8 mouse cellular contexts compared by ENCODE assay signal in genomic region chr11:81096011-81096410, GRCm38 (mm10).
DNase-seq lines count a peak whose midpoint lies in the region; ATAC-seq lines count a peak whose summit lies in the region.

No protein-coding gene starts in this region.

- H3K36me3 ChIP-seq in heart, embryonic 12.5 days: no peaks in the 10 kb centered on the region
- H3K36me3 ChIP-seq in hindbrain, embryonic 10.5 days: no peaks in the 10 kb centered on the region

- H3K27ac ChIP-seq in heart, embryonic 12.5 days (ENCODE audit: poor library complexity, severe bottlenecking): no peak overlapping the region
- H3K27ac ChIP-seq in hindbrain, embryonic 10.5 days: no peak overlapping the region

- no peaks in the 10 kb centered on the region for H3K27me3 ChIP-seq in heart, embryonic 12.5 days (replicated peaks)
- no peaks in the 10 kb centered on the region for H3K27me3 ChIP-seq in hindbrain, embryonic 10.5 days (ENCODE audit: insufficient read depth, poor library complexity, severe bottlenecking)

- H3K9ac ChIP-seq in heart, embryonic 12.5 days: no peak overlapping the region

- H3K4me1 ChIP-seq in heart, embryonic 12.5 days (replicated peaks): peaks cover 3% of the 10 kb centered on the region; the same call in 1 of the 2 replicates
- peaks cover 9% of the 10 kb centered on the region for H3K4me1 ChIP-seq in hindbrain, embryonic 10.5 days (replicated peaks)

- WGBS in heart, embryonic 12.5 days: 43% methylated on average over 6 of the region's 6 CpGs
- 84% methylated on average over 6 of the region's 6 CpGs for WGBS in hindbrain, embryonic 10.5 days

- no peak overlapping the region for H3K4me3 ChIP-seq in heart, embryonic 12.5 days
- H3K4me3 ChIP-seq in hindbrain, embryonic 10.5 days: no peak overlapping the region

- H3K4me2 ChIP-seq in heart, embryonic 12.5 days: no peak overlapping the region

- no peaks in the 10 kb centered on the region for H3K9me3 ChIP-seq in heart, embryonic 12.5 days (replicated peaks)
- H3K9me3 ChIP-seq in hindbrain, embryonic 10.5 days: no peaks in the 10 kb centered on the region

- peak; percentile 90 for DNase-seq in heart, adult 11 months
- peak; percentile 78 for DNase-seq in NIH3T3 (ENCODE audit: low read depth)
- DNase-seq in frontal cortex, postnatal 14 days (ENCODE audit: low spot score in 2 of 2): peak; percentile 49 to 56
- peak; percentile 10 for DNase-seq in lung, postnatal 25 days (ENCODE audit: low spot score)
- DNase-seq in hindbrain, embryonic 10.5 days (ENCODE audit: low spot score): no peak
- DNase-seq in c-Kit-positive CD71-positive TER-119-positive erythroid progenitor cells, embryonic 14.5 days (ENCODE audit: low spot score): no peak
- no peak for DNase-seq in embryo, embryonic 9.5 days (ENCODE audit: extremely low spot score)

- ATAC-seq in heart, embryonic 12.5 days (ENCODE audit: insufficient number of reproducible peaks, low FRiP score): no peak

Comparison
In these comparisons a context has a peak if more than half of its experiments do, and no peak if none do; other contexts are left out.
1. DNase-seq: peak in heart, adult 11 months (single experiment), NIH3T3 (single experiment), frontal cortex, postnatal 14 days (2 of 2) and lung, postnatal 25 days (single experiment); none in hindbrain, embryonic 10.5 days (single experiment), c-Kit-positive CD71-positive TER-119-positive erythroid progenitor cells, embryonic 14.5 days (single experiment) and embryo, embryonic 9.5 days (single experiment).